Mouse (Mus musculus) T-helper 1 cell (primary cell): ENCODE measurements around the gene Rpl27.
"Not testable (repeated sequence)": the region's sequence is repeated elsewhere in the genome, so short reads cannot be mapped to it uniquely, and the experiment has no call there.

ENCODE experiments used
- in situ Hi-C: fragments of 300-600 bp; cut with MboI, MseI; formaldehyde crosslinking; loops from one replicate; pipeline ENCODE4 v1.15.1; 2025; ENCODE audit warnings: high pct_unique_total_duplicates

Gene Rpl27

GRCm38 (mm10) chr11:101442127-101442693 is at the start of gene Rpl27:
Gene Rpl27 (plus strand): TSS chr11:101442298.
- in situ Hi-C loops: no loop called here

- in situ Hi-C loops: loop anchor here (5.0 kb wide), 1 partner anchor 63 kb away; the partner anchor contains the start of gene Aoc3
These were observed 47.0 kb upstream of the Rpl27 start for GRCm38 (mm10) chr11:101395110-101395509.

GRCm38 (mm10) chr11:101415306-101415705 is 26.8 kb upstream of the Rpl27 start:
- in situ Hi-C loops: no loop called here

- in situ Hi-C loops: no loop called here
These were observed 25.5 kb upstream of the Rpl27 start for GRCm38 (mm10) chr11:101416433-101417100.

GRCm38 (mm10) chr11:101417101-101417855 is 24.8 kb upstream of the Rpl27 start, which contains the start of gene Aarsd1:
Gene Aarsd1 (minus strand): TSS chr11:101417615.
- in situ Hi-C loops: no loop called here

GRCm38 (mm10) chr11:101418991-101419390 is 23.1 kb upstream of the Rpl27 start:
- in situ Hi-C loops: no loop called here

GRCm38 (mm10) chr11:101419610-101420009 is 22.5 kb upstream of the Rpl27 start:
- in situ Hi-C loops: no loop called here

GRCm38 (mm10) chr11:101420148-101420547 is 21.9 kb upstream of the Rpl27 start:
- in situ Hi-C loops: no loop called here

- in situ Hi-C loops: no loop called here
These were observed 17.8 kb upstream of the Rpl27 start, which contains the start of gene Gm27029 for GRCm38 (mm10) chr11:101424105-101424851. Gene Gm27029 (minus strand): TSS chr11:101424796.

GRCm38 (mm10) chr11:101424925-101425813 is 16.9 kb upstream of the Rpl27 start, which contains the start of the genes Rundc1 and Ptges3l:
Gene Rundc1 (plus strand): TSS chr11:101425085.
Gene Ptges3l (minus strand): TSS chr11:101425333.
- in situ Hi-C loops: no loop called here

- in situ Hi-C loops: no loop called here
These were observed 15.9 kb upstream of the Rpl27 start for GRCm38 (mm10) chr11:101426165-101426564.

GRCm38 (mm10) chr11:101431327-101431726 is 10.8 kb upstream of the Rpl27 start:
- in situ Hi-C loops: no loop called here

GRCm38 (mm10) chr11:101433396-101433795 is 8.7 kb upstream of the Rpl27 start:
- in situ Hi-C loops: no loop called here

- in situ Hi-C loops: no loop called here
These were observed 6.3 kb upstream of the Rpl27 start for GRCm38 (mm10) chr11:101435831-101436230.

- in situ Hi-C loops: no loop called here
These were observed 5.2 kb upstream of the Rpl27 start for GRCm38 (mm10) chr11:101436916-101437315.

GRCm38 (mm10) chr11:101438006-101438405 is 4.1 kb upstream of the Rpl27 start:
- in situ Hi-C loops: not testable (repeated sequence)

- in situ Hi-C loops: not testable (repeated sequence)
These were observed 510 bp upstream of the Rpl27 start for GRCm38 (mm10) chr11:101441450-101442126.

- in situ Hi-C loops: no loop called here
These were observed 662 bp downstream of the Rpl27 start for GRCm38 (mm10) chr11:101442760-101443159.

- in situ Hi-C loops: no loop called here
These were observed 4.2 kb downstream of the Rpl27 start for GRCm38 (mm10) chr11:101446319-101446718.

- in situ Hi-C loops: not testable (repeated sequence)
These were observed 4.8 kb downstream of the Rpl27 start for GRCm38 (mm10) chr11:101446860-101447259.
